1 mouse cellular context compared by ENCODE assay signal in the genomic region with DNA sequence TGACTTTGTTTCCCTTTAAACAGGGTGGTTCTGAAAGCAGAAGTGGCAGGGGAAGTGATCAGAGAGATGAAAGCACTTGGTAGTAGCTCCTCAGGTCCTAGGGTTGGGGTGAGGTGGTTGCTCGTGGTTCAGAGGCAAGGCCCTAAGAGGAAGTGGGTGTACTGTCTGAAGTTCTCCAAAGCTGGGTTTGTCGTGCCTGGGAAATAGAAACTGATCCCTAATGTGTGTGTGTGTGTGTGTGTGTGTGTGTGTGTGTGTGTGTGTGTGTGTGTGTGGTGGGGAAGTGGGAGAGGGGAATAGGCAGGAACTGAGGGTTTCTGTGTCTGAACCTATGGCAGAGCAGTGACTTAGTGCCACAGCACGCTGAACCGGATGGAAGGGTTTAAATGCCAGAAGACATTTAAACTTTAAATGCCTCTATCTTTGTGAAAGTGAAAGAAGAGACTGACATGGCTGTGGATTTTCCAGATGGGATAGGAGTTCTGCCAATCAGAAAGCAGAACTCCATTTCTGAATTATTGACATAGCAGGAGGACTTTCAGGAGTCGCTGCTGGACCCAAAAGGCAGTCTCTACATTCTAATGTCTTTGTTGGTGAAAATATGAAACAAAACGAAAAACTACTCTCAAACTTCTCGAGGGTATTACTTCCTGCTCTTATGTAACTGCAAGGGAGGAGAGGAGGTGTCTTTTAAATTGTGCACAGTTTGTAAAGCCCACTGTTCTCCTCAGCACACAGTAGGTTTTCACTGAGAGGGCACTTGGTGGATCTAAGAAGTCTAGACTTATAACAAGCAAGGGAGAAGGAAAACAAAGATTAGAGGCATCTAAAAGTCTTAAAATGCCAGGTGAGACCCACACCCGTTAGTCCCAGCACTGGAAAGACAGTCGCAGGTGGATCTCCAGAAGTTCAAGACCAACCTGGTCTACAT.
TF ChIP-seq lines count a peak whose summit lies in the region.

No protein-coding gene starts in this region.

TF ChIP-seq in CH12.LX, 34 proteins besides CTCF, POLR2A, EP300 and RAD21:
- TF ChIP-seq IRF4 (IDR thresholded peaks at IDR 0.05; ENCODE audit: low read depth, low read length): peak; percentile 47; the same call in 1 of the 2 replicates
- peak; percentile 63 for TF ChIP-seq ZKSCAN1 (IDR thresholded peaks at IDR 0.05; ENCODE audit: borderline replicate concordance, low read depth, low read length)
- no peak for TF ChIP-seq JUND (conservative IDR thresholded peaks at IDR 0.05; ENCODE audit: low read depth, low read length)
- TF ChIP-seq E2F4 (IDR thresholded peaks at IDR 0.05; ENCODE audit: insufficient replicate concordance, low read depth, low read length): no peak
- no peak for TF ChIP-seq KAT2A (IDR thresholded peaks at IDR 0.05; ENCODE audit: insufficient replicate concordance, low read length)
